In genomic region chr19:15614648-15615561, GRCm38 (mm10) we compare ENCODE assay signal across 7 mouse cellular contexts.
DNase-seq lines count a peak whose midpoint lies in the region; ATAC-seq and TF ChIP-seq lines count a peak whose summit lies in the region.

No protein-coding gene starts in this region.

- no peaks in the 10 kb centered on the region for H3K36me3 ChIP-seq in stomach, embryonic 14.5 days (ENCODE audit: control insufficient read depth, insufficient read depth, low read length)
- no peaks in the 10 kb centered on the region for H3K36me3 ChIP-seq in stomach, postnatal 0 days (ENCODE audit: control insufficient read depth, insufficient read depth, low read length)
- no peaks in the 10 kb centered on the region for H3K36me3 ChIP-seq in heart, embryonic 11.5 days (ENCODE audit: control insufficient read depth, insufficient read depth, low read length)
- no peaks in the 10 kb centered on the region for H3K36me3 ChIP-seq in limb, embryonic 11.5 days (ENCODE audit: control insufficient read depth, insufficient read depth, low read length)

- 38% methylated on average over 19 of the region's 19 CpGs for WGBS in stomach, embryonic 14.5 days
- WGBS in stomach, postnatal 0 days: 50% methylated on average over 19 of the region's 19 CpGs
- WGBS in heart, embryonic 11.5 days (ENCODE audit: insufficient replicate concordance): 46% methylated on average over 19 of the region's 19 CpGs
- WGBS in limb, embryonic 11.5 days: 24% methylated on average over 19 of the region's 19 CpGs

- H3K9me3 ChIP-seq in stomach, embryonic 14.5 days (ENCODE audit: control insufficient read depth, low read depth, low read length): no peaks in the 10 kb centered on the region
- no peaks in the 10 kb centered on the region for H3K9me3 ChIP-seq in stomach, postnatal 0 days (ENCODE audit: control insufficient read depth, low read length)
- H3K9me3 ChIP-seq in heart, embryonic 11.5 days (replicated peaks; ENCODE audit: control insufficient read depth, low read length): no peaks in the 10 kb centered on the region
- H3K9me3 ChIP-seq in limb, embryonic 11.5 days (ENCODE audit: control insufficient read depth, low read length): no peaks in the 10 kb centered on the region

- TF ChIP-seq EP300 in stomach, postnatal 0 days (optimal IDR thresholded peaks at IDR 0.05): no peak

- H3K27me3 ChIP-seq in stomach, embryonic 14.5 days (ENCODE audit: control insufficient read depth, insufficient read depth, low read length): no peaks in the 10 kb centered on the region
- no peaks in the 10 kb centered on the region for H3K27me3 ChIP-seq in stomach, postnatal 0 days (ENCODE audit: control insufficient read depth, insufficient read depth, low read length)
- H3K27me3 ChIP-seq in heart, embryonic 11.5 days (ENCODE audit: control insufficient read depth, insufficient read depth, low read length): no peaks in the 10 kb centered on the region
- no peaks in the 10 kb centered on the region for H3K27me3 ChIP-seq in limb, embryonic 11.5 days (ENCODE audit: control insufficient read depth, insufficient read depth, low read length)

- no peak overlapping the region for H3K9ac ChIP-seq in stomach, embryonic 14.5 days (replicated peaks; ENCODE audit: low read depth, low read length)
- H3K9ac ChIP-seq in stomach, postnatal 0 days (ENCODE audit: low read length): no peak overlapping the region
- no peak overlapping the region for H3K9ac ChIP-seq in heart, embryonic 11.5 days (ENCODE audit: low read depth, low read length)
- H3K9ac ChIP-seq in limb, embryonic 11.5 days (ENCODE audit: low read length): peak overlapping the region; percentile 3; the same call in 1 of the 2 replicates

- peaks cover 5% of the 10 kb centered on the region; the same call in 1 of the 2 replicates for H3K4me1 ChIP-seq in stomach, embryonic 14.5 days (ENCODE audit: control insufficient read depth, insufficient read depth, low read length)
- H3K4me1 ChIP-seq in stomach, postnatal 0 days (replicated peaks; ENCODE audit: control insufficient read depth, insufficient read depth): no peaks in the 10 kb centered on the region
- H3K4me1 ChIP-seq in heart, embryonic 11.5 days (ENCODE audit: control insufficient read depth, insufficient read depth, low read length): no peaks in the 10 kb centered on the region
- peaks cover 4% of the 10 kb centered on the region; the same call in 1 of the 2 replicates for H3K4me1 ChIP-seq in limb, embryonic 11.5 days (ENCODE audit: control insufficient read depth, insufficient read depth, low read length)

- no peak overlapping the region for H3K4me3 ChIP-seq in stomach, embryonic 14.5 days (ENCODE audit: low read depth, low read length)
- no peak overlapping the region for H3K4me3 ChIP-seq in stomach, postnatal 0 days (ENCODE audit: low read depth, low read length)
- no peak overlapping the region for H3K4me3 ChIP-seq in heart, embryonic 11.5 days (ENCODE audit: low read depth, low read length)
- H3K4me3 ChIP-seq in limb, embryonic 11.5 days (ENCODE audit: low read depth, low read length): no peak overlapping the region

- DNase-seq in stomach, postnatal 0 days (ENCODE audit: low spot score): no peak
- DNase-seq in limb, embryonic 11.5 days (ENCODE audit: low spot score): peak; percentile 62
- DNase-seq in right cerebral cortex, postnatal 4 days: peak; percentile 7
- DNase-seq in gastrocnemius, postnatal 25 days: no peak
- no peak for DNase-seq in left cerebral cortex, adult 11 months (ENCODE audit: low spot score)

- peak overlapping the region; percentile 26; the same call in 1 of the 2 replicates for H3K4me2 ChIP-seq in stomach, embryonic 14.5 days (replicated peaks; ENCODE audit: low read depth, low read length)
- no peak overlapping the region for H3K4me2 ChIP-seq in stomach, postnatal 0 days (replicated peaks; ENCODE audit: low read depth)
- peak overlapping the region; percentile 44 for H3K4me2 ChIP-seq in heart, embryonic 11.5 days
- peak overlapping the region; percentile 28 for H3K4me2 ChIP-seq in limb, embryonic 11.5 days (ENCODE audit: low read depth, severe bottlenecking)

- peak overlapping the region; percentile 1; the same call in 1 of the 2 replicates for H3K27ac ChIP-seq in stomach, embryonic 14.5 days (ENCODE audit: low read length)
- H3K27ac ChIP-seq in stomach, postnatal 0 days (replicated peaks): no peak overlapping the region
- H3K27ac ChIP-seq in heart, embryonic 11.5 days (ENCODE audit: low read depth, low read length): no peak overlapping the region
- no peak overlapping the region for H3K27ac ChIP-seq in limb, embryonic 11.5 days (replicated peaks; ENCODE audit: low read depth, low read length)

- no peak for TF ChIP-seq CTCF in stomach, postnatal 0 days (IDR thresholded peaks at IDR 0.05; ENCODE audit: low read depth)

- ATAC-seq in stomach, embryonic 14.5 days (ENCODE audit: insufficient number of reproducible peaks, insufficient read depth, low FRiP score, low read depth): peak; percentile 69; the same call in 1 of the 2 replicates
- no peak for ATAC-seq in stomach, postnatal 0 days (ENCODE audit: low FRiP score, low TSS enrichment)
- ATAC-seq in heart, embryonic 11.5 days (replicated peaks; ENCODE audit: insufficient number of reproducible peaks, low FRiP score, low TSS enrichment): no peak
- peak; percentile 50; the same call in 1 of the 2 replicates for ATAC-seq in limb, embryonic 11.5 days (ENCODE audit: insufficient number of reproducible peaks, low FRiP score, low TSS enrichment, low read depth)

Comparison
In these comparisons a context has a peak if more than half of its experiments do, and no peak if none do; other contexts are left out.
1. ATAC-seq: peak in stomach, embryonic 14.5 days (single experiment) and limb, embryonic 11.5 days (single experiment); none in stomach, postnatal 0 days (single experiment) and heart, embryonic 11.5 days (single experiment).
2. DNase-seq: peak in limb, embryonic 11.5 days (single experiment) and right cerebral cortex, postnatal 4 days (single experiment); none in stomach, postnatal 0 days (single experiment), gastrocnemius, postnatal 25 days (single experiment) and left cerebral cortex, adult 11 months (single experiment).